Mouse (Mus musculus) olfactory bulb, adult 2 months (tissue): ENCODE results near the gene Rcvrn.

ENCODE experiments used
- CTCF ChIP-seq: fragments of 200-500 bp; IDR thresholded peaks from 2 replicates; pipeline ENCODE4 v1.5.1; 2012; ENCODE audit warnings: low read depth, mild to moderate bottlenecking, low read length, moderate library complexity; ENCODE audit not compliant: insufficient read depth
- POLR2A ChIP-seq: fragments of 200-500 bp; IDR thresholded peaks from 2 replicates; pipeline ENCODE4 v1.6.1; 2012; ENCODE audit warnings: mild to moderate bottlenecking, low read depth, low read length, moderate library complexity; ENCODE audit not compliant: insufficient read depth

DNA sequence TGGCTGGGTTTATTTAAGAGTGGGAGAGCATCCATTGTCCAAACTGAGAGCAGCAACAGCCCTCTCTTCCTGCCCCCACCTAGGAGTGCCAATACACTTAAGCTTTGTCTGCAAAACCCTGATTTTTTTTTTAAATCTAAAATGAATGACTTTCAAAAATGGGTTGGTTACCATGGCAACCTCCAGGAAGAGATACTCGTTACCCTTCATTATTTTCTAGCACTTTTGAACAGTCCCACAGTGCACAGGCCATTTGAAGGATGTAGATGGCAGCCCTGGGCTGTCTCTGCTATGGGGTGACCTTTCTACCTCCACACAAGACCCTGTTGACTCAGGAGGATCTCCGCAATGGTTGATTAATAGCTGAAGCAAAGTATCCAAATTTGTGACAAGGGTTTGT, 9.0 kb upstream of the Rcvrn start:
- TF ChIP-seq CTCF (no peak), POLR2A (no peak)
